Mouse (Mus musculus): ENCODE measurements around the gene Sap25.

- TF ChIP-seq POLR2A (IDR thresholded peaks at IDR 0.05; ENCODE audit: low read depth, low read length) (no peak), CTCF (conservative IDR thresholded peaks at IDR 0.05; ENCODE audit: insufficient read depth, insufficient read length, low read depth, low read length) (no peak)
Observed at GRCm38 (mm10) chr5:137690531-137690930, 49.4 kb downstream of the Sap25 start.

Data from kidney, adult 2 months (tissue).